In the genomic region with DNA sequence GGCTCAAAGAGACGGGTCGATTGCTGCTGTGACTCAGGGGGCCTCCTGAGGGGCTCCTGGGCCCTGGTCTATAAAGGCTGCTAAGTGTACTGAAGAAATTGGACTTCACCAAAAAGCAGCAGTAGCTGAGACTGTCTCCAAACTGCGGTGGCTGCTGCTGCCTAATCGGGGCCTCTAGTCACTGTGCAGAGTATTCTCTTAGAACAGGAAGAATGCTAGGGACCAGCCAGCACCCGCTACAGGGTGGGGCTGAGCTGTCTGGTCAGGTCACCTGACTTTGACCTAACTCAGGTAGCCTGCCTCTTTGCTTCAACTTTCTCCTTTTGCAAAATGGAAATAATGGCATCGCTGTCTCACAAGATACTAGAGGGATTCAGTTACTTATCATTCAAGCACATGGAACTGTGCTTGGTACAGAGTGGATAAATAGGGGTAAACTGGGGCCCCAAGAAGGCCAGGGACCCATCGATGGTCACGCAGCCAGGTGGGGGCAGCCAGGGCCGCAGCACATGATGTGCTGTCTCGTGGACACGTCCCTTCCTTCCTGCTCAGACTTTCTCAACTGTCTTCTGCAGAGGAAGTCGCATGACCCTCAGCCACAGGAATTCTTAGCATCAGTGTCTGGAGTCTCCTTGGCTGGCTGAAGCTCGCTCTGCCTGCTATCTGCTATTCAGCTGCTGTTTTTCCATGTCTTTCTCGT, we compare ENCODE assay signal across 8 mouse cellular contexts. TPM values are rescaled to one million over a fixed set of nuclear protein-coding genes. Genes with fewer than 3 reads are reported as not detected.
DNase-seq lines count a peak whose midpoint lies in the region; ATAC-seq and TF ChIP-seq lines count a peak whose summit lies in the region.

No protein-coding gene starts in this region.

- DNase-seq in adrenal gland, postnatal 36 days: peak; percentile 18 to 26
- DNase-seq in adrenal gland, adult 8-10 months: no peak
- peak; percentile 66 for DNase-seq in 3T3-L1 (ENCODE audit: low read depth, low spot score)
- peak; percentile 51 for DNase-seq in liver, postnatal 0 days
- no peak for DNase-seq in left cerebral cortex, adult 2 months (ENCODE audit: extremely low spot score in 1 of 2, low spot score in 2 of 2)
- DNase-seq in embryo, embryonic 10.5 days (ENCODE audit: low spot score): no peak
- no peak for DNase-seq in left cerebral cortex, adult 18-20 months (ENCODE audit: low spot score in 2 of 2)

- no peaks in the 10 kb centered on the region for H3K27me3 ChIP-seq in heart, embryonic 12.5 days (replicated peaks)
- H3K27me3 ChIP-seq in liver, postnatal 0 days (ENCODE audit: insufficient read depth, low read length): no peaks in the 10 kb centered on the region

- H3K4me2 ChIP-seq in heart, embryonic 12.5 days: peak overlapping the region; percentile 14; the same call in 1 of the 2 replicates
- H3K4me2 ChIP-seq in liver, postnatal 0 days (ENCODE audit: low read depth, low read length): peak overlapping the region; percentile 59

- H3K4me1 ChIP-seq in heart, embryonic 12.5 days (replicated peaks): peaks cover 87% of the 10 kb centered on the region
- H3K4me1 ChIP-seq in liver, postnatal 0 days (ENCODE audit: insufficient read depth): peaks cover 82% of the 10 kb centered on the region

- 50% methylated on average over 14 of the region's 14 CpGs for WGBS in heart, embryonic 12.5 days
- WGBS in liver, postnatal 0 days (ENCODE audit: insufficient replicate concordance): 24% methylated on average over 14 of the region's 14 CpGs

- H3K9ac ChIP-seq in heart, embryonic 12.5 days: peak overlapping the region; percentile 41
- H3K9ac ChIP-seq in liver, postnatal 0 days (replicated peaks): peak overlapping the region; percentile 53

- intact Hi-C loops in left cerebral cortex, adult 2 months (cut with DNase I): no loop called here

- peak overlapping the region; percentile 64 for H3K27ac ChIP-seq in heart, embryonic 12.5 days (ENCODE audit: poor library complexity, severe bottlenecking)
- H3K27ac ChIP-seq in liver, postnatal 0 days (ENCODE audit: low read depth): peak overlapping the region; percentile 84
- no peak overlapping the region for H3K27ac ChIP-seq in left cerebral cortex, adult 2 months

- no peak for ATAC-seq in heart, embryonic 12.5 days (ENCODE audit: insufficient number of reproducible peaks, low FRiP score)
- ATAC-seq in liver, postnatal 0 days: peak; percentile 3

- no peak overlapping the region for H3K4me3 ChIP-seq in heart, embryonic 12.5 days
- 0 out of 2 replicates have a peak overlapping the region, but pooled peaks have one; percentile 9 for H3K4me3 ChIP-seq in liver, postnatal 0 days (ENCODE audit: low read depth, low read length)
- H3K4me3 ChIP-seq in left cerebral cortex, adult 2 months: no peak overlapping the region

- TF ChIP-seq CTCF in liver, postnatal 0 days (IDR thresholded peaks at IDR 0.05; ENCODE audit: low read depth): no peak
- TF ChIP-seq CTCF in left cerebral cortex, adult 2 months (IDR thresholded peaks at IDR 0.05): no peak

- no peaks in the 10 kb centered on the region for H3K9me3 ChIP-seq in heart, embryonic 12.5 days (replicated peaks)
- no peaks in the 10 kb centered on the region for H3K9me3 ChIP-seq in liver, postnatal 0 days (ENCODE audit: low read length)

- peak; percentile 50; the same call in 1 of the 2 replicates for TF ChIP-seq EP300 in liver, postnatal 0 days (IDR thresholded peaks at IDR 0.05; ENCODE audit: low read depth)

- H3K36me3 ChIP-seq in heart, embryonic 12.5 days: no peaks in the 10 kb centered on the region
- no peaks in the 10 kb centered on the region for H3K36me3 ChIP-seq in liver, postnatal 0 days (replicated peaks; ENCODE audit: insufficient read depth, low read length)

RNA-seq across cellular contexts. Expression of gene Nek6, which starts 24.2 kb away (rescaled TPM):
- 10 to 100 TPM in 1 of 2 experiments, 1 to 10 TPM in 1; 9.2 to 22.3 TPM for total RNA-seq in adrenal gland, postnatal 36 days (2021)
- 10 to 100 TPM in 3 of 4 experiments, 1 to 10 TPM in 1; 9.3 to 27.3 (median 18.6) TPM for total RNA-seq in adrenal gland, adult 8-10 months (2022)
- 71.8 and 79.2 TPM in 2 replicates for polyA plus RNA-seq in heart, embryonic 12.5 days (2016; fragmentation: Nextera tagmentation; extraction: Ambion mirVana)
- polyA plus RNA-seq in liver, postnatal 0 days (2015; fragmentation: Nextera tagmentation; extraction: Ambion mirVana): 30.6 and 39.7 TPM in 2 replicates
- total RNA-seq in left cerebral cortex, adult 2 months (2021): 10 to 100 TPM; 28.2 to 29.4 TPM
- total RNA-seq in left cerebral cortex, adult 18-20 months (2021): 10 to 100 TPM; 25.1 to 30.8 TPM

Comparison
In these comparisons a context has a peak if more than half of its experiments do, and no peak if none do; other contexts are left out.
1. DNase-seq: peak in adrenal gland, postnatal 36 days (2 of 2), 3T3-L1 (single experiment) and liver, postnatal 0 days (single experiment); none in adrenal gland, adult 8-10 months (single experiment), left cerebral cortex, adult 2 months (0 of 2), embryo, embryonic 10.5 days (single experiment) and left cerebral cortex, adult 18-20 months (0 of 2).